Mouse (Mus musculus) frontal cortex, postnatal 25 days (tissue): ENCODE data around the gene Gsdma2.
A peak's percentile ranks its signal among the peaks of the same experiment; 100 is the strongest.
"Not testable (repeated sequence)": the region's sequence is repeated elsewhere in the genome, so short reads cannot be mapped to it uniquely, and the experiment has no call there.

Experiments used
- DNase-seq, 2 experiments: peaks; one replicate each; pipeline ENCODE4 v3.0.0; 2022; ENCODE audit warnings: low spot score in 2 of 2

Gene Gsdma2

DNA sequence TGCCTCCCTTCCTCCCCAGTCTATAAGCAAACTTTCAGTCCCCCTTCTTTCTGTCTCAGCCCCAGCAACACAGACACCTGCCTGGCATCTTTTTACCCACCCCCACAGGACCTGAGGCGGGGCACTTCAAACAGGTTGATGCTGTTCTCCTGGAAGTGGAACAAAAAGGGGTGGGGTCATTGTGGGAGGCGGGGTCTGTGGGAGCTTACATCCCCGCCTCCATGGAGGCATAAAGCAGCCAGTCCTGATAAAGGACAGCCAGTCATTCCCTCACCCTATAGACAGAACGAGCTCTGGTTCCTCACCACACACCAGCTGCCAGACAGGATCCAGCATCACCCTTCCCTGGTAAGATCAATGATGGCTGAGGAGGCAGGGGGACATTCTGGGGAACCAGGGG, 17.5 kb downstream of the Gsdma2 start, which contains the start of gene Gsdma:
Gene Gsdma (plus strand): TSS at position 261 of the 400 bp plus-strand sequence.
- no peak for DNase-seq

DNA sequence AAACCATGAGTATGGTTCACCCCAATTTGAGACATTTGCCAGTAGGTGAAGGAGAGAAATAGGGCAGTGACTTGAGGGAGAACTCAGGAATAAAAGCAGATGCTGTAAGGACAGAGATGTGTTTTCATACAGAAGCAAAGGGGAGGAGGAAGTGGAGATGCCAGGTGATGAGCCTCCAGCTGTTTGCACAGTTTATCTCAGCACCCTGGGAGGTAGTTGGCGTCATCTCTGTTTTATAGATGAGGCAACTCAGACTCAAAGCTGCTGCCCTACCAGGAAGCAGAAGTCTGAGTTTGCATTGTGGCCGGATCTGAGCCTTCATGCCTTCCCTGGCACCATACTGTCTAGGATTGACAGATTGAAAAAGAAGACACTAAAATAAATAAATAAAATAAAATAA, 22.4 kb downstream of the Gsdma2 start:
- no peak for DNase-seq

GRCm38 (mm10) chr11:98671284-98671815, 24.8 kb downstream of the Gsdma2 start:
- DNase-seq = no peak

- DNase-seq = no peak
Measured at GRCm38 (mm10) chr11:98671857-98672256, 25.3 kb downstream of the Gsdma2 start.

GRCm38 (mm10) chr11:98672482-98672881, 25.9 kb downstream of the Gsdma2 start:
- no peak for DNase-seq

DNA sequence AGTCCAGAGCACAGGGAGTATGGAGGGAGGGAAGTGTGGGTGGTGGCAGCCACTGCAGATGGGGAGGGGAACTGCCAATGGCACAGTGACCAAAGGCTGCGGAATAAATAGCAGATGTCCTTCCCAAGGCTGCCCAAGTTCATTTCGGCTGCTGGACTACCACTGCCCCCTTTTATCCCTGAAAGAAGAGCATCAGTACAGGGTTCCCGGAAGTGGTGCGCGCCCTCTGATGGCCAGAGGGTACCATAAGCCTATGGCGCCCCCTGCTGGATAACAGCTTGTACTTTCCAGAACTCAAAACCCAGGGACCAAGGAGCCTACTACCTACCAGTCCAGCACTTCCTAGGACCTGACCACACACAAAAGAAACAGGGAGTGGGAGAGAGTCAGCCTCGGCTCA, 26.6 kb downstream of the Gsdma2 start:
- peak in 1 of 2 experiments; percentile 39 for DNase-seq

DNA sequence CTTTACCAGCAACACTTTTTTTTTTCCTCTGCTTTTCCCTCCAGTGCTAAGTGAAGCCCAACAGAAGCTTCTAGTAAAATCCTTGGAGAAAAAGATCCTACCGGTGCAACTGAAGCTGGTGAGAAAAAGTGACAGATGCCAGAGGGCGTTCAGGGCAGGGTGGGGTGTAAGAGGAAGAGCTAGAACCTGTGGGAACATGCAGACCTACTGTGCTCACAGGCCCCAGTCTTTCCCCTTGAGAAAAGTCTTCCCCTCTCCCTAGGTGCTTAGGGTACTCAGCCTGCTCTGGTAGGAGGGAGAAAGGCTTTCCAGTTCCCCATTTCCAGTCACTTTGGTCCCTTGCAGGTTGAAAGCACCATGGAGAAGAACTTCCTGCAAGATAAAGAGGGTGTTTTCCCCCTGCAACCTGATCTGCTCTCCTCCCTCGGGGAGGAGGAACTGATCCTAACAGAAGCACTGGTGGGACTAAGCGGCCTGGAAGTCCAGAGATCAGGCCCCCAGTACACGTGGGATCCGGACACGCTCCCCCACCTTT, 29.3 kb downstream of the Gsdma2 start:
- DNase-seq = no peak

- no peak for DNase-seq
Measured at GRCm38 (mm10) chr11:98680023-98680422, 33.5 kb downstream of the Gsdma2 start.

DNA sequence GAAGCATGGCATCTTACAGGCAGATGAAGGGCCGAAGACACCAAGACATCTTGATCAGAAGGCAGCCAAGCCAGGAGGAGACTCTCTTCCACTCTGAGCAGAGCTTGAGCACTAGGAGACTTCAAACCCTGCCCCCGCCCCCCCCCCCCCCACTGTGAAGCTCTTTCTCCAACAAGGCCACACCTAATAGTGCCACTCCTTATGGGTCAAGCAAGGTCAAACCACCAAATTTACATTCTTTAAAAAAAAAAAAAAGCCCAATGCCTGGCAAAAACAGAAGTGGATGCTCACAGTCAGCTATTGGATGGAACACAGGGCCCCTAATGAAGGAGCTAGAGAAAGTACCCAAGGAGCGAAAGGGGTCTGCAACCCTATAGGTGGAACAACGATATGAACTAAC, 34.0 kb downstream of the Gsdma2 start:
- not testable (repeated sequence) for DNase-seq

DNA sequence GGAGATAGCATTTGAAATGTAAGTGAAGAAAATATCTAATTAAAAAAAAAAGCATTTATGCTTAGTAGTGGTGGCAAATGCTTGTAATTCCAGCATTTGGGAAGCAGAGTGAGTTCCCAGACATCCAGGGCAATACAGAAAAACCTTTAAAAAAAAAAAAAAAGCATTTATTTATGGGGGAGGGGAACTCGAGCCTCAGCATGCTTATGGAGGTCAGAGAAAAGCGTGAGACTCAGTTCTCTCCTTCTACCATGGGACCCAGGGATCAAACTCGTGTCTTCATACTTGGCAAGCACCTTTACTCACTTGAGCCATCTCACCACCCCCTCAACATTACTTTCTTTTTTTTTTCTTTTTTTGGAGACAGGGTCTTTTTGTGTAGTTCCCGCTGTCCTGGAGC, 34.6 kb downstream of the Gsdma2 start:
- DNase-seq = no peak

DNA sequence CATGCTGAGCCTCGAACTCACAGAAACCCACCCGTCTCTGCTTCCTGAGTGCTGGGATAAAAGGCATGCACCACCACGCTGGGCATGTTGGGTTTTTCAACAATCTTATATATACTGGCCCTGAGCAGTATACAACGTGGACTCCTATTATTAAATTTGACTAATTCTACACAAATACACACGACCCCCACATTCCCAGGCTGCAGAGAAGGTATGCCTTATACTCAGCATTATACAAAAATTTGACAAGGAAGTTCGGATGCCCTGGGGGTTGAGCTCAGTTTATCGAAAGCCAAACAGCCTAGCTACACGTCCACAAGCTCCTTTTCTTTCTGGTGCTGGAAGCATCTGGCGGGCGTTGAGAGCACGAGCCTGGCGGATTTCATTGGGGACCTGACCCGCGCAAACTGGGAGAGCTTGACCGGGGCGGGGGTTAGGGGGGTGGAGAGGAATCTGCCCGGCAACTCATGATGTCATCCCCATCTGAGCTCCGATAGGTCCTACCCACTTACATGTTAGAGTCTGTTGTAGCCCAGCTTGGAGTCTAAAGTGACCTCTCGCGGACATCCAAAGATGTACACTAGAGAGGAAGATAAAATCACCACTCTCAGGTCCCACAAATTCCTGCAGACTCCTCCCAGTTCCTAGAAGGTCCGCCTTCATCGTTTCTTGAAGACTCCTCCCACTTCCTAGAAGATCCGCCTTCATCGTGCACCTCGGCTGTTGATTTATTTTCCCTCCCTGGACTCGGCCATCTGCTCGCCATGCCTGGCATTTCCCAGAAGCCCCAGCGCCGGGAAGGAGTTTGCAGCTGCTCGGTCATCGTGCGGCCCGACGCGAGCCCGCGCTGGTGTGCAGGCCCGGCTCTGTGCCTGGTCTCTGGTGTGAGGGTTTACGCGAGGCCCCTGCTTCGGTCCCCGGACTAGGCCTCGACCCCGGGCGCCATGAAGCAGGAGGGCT, 35.5 kb downstream of the Gsdma2 start, which contains the start of gene Psmd3:
Gene Psmd3 (plus strand): TSS at position 769 of the 960 bp plus-strand sequence.
- peak; percentile 97 to 98 for DNase-seq

- DNase-seq = no peak
Measured at GRCm38 (mm10) chr11:98682811-98683210, 36.3 kb downstream of the Gsdma2 start.

DNA sequence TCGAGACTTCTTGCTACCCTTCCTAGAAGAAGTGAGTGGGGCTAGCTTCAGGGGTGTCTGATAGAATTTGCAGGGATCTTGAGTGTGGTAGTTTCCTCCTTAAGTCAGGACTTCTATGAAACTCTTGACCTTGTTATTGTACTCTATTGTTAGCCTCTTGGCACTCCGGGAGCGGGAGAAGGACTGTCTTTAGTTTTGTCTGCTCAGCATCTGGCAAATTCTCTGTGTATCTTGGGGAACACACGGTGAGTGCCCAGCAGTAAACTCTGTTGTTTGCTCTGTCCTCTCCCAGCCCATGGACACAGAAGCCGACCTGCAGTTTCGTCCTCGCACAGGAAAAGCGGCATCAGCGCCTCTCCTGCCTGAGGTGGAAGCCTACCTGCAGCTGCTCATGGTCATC, 39.1 kb downstream of the Gsdma2 start:
- no peak for DNase-seq

DNA sequence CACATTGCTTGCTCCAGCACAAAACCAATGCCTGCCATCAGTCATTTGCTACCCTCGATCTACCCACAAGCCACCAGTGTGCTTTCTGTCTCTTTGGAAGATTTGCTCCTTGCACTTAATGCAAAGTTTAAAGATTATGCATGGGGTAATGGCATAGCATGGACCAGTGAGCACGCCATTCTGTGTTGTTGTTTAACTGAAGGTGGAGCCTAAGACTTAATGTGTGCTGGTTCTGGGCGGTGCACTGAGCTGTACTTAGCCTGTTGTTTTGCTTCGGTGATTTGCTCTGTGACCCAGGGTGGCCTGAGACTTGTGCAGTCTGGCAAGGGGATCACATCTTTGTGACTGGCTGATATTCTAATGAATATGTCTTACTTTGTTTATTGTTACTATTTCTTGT, 40.4 kb downstream of the Gsdma2 start:
- DNase-seq = no peak

DNA sequence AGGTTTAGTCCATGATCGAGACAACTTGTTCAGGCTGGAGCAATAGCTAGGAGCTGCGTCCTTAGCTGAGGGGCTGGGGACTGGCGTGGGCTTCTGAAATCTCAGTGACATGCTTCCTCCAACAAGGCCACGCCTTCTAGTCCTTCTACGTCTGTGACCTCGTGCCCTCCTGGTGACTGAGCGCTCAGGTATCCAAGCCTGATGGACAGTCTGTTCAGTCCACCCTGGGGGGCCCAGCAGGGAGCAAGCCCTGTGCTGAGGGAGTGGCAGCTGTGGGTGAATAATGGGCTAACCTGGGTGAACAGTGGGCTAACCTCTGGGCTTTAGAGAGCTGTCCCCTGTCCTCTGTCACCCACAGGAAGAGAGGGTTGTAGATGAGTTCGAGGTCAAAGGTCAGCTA, 41.5 kb downstream of the Gsdma2 start:
- no peak for DNase-seq

GRCm38 (mm10) chr11:98693201-98693600, 46.6 kb downstream of the Gsdma2 start:
- DNase-seq = no peak

GRCm38 (mm10) chr11:98693746-98694145, 47.2 kb downstream of the Gsdma2 start:
- no peak for DNase-seq

DNA sequence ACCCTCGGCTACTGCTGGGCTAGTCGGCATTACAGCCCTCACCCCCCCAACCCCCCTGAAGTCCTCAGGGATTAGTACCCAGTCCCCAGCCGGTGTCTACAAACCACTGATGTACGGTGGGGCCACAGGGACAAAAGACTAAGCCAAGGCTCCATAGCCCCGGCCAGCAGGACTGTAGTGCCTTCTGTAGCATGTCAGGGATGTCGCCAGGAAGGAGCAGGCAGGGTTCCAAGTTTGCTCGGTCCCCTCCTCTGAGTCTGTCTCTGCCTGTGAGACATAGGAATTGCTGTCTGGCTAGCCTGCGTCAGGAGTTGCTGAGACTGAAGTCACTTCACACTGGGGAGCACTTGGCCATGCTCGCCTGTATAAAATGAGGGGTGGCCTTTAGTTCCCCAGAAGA, 47.7 kb downstream of the Gsdma2 start:
- no peak for DNase-seq

- no peak for DNase-seq
Measured at GRCm38 (mm10) chr11:98695408-98695807, 48.8 kb downstream of the Gsdma2 start.

DNA sequence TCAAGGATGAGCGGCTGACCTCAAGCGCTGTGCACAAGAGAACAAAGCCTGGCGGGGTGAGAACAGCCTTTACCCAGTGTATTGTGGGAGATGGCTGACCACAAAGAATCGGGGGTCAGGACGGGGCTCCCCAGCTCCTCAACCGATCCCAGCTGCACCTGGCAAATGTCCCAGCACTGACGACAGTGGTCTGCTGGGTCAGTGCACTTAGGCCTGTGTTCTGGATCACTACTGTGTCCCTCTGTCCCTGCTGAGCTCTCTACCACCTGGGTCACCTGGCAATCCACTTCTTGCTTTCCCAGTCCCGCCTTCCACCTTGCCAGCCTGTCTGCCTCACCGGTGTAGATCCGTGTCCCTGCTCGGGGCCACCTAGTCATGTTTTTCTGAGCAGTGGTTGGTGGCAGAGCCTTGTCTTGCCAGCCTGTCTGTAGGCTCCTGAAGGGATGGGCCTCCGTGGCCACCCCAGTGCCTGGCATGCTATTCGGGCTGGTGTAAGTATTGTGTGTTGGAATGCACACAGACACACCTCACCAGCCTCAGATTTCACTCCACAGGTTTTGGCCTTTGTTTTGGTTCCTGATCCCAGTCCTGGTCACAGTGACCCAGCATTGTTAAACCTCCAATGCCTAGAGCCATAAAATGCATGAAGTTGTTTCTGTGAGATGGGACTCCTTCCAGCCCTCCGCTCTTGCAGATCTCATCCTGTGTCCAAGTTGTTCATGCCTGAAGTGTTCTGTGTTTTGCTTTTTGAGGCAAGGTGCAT, 50.1 kb downstream of the Gsdma2 start:
- no peak for DNase-seq

GRCm38 (mm10) chr11:98697225-98697624, 50.7 kb downstream of the Gsdma2 start:
- no peak for DNase-seq
